Mouse (Mus musculus) olfactory bulb, adult 2 months (tissue): Measurements from ENCODE around the gene Ramp2. TPM values are rescaled to one million over a fixed set of nuclear protein-coding genes. Genes with fewer than 3 reads are reported as not detected.
A peak's percentile ranks its signal among the peaks of the same experiment; 100 is the strongest.

Source experiments
- H3K27ac ChIP-seq: fragments of 200-500 bp; 2 replicates; pipeline ENCODE4 v1.5.1; 2012; ENCODE audit warnings: low read depth, low read length; ENCODE audit not compliant: insufficient read depth
- H3K4me1 ChIP-seq: fragments of 200-500 bp; 2 replicates; pipeline ENCODE4 v1.6.1; 2012; ENCODE audit warnings: low read length; ENCODE audit not compliant: control insufficient read depth, insufficient read depth
- H3K4me3 ChIP-seq: fragments of 200-500 bp; 2 replicates; pipeline ENCODE4 v1.5.1; 2012; ENCODE audit warnings: mild to moderate bottlenecking, low read depth, low read length, moderate library complexity; ENCODE audit not compliant: insufficient read depth
- CTCF ChIP-seq: fragments of 200-500 bp; IDR thresholded peaks from 2 replicates; pipeline ENCODE4 v1.5.1; 2012; ENCODE audit warnings: low read depth, mild to moderate bottlenecking, low read length, moderate library complexity; ENCODE audit not compliant: insufficient read depth
- POLR2A ChIP-seq: fragments of 200-500 bp; IDR thresholded peaks from 2 replicates; pipeline ENCODE4 v1.6.1; 2012; ENCODE audit warnings: mild to moderate bottlenecking, low read depth, low read length, moderate library complexity; ENCODE audit not compliant: insufficient read depth
- WGBS: fragments of 180-500 bp; shearing (Covaris S2); methylation state at CpG from one replicate; pipeline ENCODE4 v1.1.7; 2018; 5-methylcytosine and 5-hydroxymethylcytosine counted together
- polyA plus RNA-seq: library from polyadenylated mRNA; stranded (reverse); fragments of >200 nt; gene quantifications from 2 replicates; pipeline ENCODE4 v1.2.4, GENCODE M21; 2012; ENCODE audit warnings: low replicate concordance; ENCODE audit not compliant: missing spikeins, insufficient read depth, insufficient read length

Gene Ramp2
- polyA plus RNA-seq, 1 experiment: not detected

DNA sequence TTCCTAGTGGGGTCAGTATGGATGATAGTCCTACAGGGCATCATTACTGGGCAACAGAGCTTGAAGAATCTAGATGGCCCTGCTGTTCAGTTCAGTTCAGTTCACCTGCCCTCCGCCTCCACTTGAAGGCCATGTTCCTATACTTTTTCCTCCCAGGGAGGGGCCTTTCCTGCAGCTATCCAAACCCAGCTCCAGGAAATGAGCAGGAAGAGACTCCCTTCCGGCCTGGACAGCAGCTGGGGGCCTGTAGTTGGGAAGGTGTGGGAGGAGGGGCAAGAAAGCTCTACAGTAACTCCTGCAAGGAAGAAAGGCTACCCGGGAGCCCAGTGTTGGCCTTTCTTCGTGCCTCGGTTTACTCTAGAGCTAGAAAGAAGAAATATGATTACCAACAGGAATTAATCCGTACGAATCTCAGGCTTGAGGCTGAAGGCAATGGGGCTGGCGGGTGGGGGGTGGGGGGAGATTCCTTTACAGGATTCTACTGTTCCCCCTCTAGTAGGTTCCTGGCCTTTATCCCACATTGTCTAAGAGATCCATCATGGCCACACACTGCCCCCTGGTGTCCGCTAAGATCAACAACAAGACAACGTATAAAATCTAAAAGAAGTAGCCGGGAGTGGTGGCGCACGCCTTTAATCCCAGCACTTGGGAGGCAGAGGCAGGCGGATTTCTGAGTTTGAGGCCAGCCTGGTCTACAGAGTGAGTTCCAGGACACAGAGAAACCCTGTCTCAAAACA is 2.6 kb downstream of the Ramp2 start:
- peaks cover 8% of the 10 kb centered on the region for H3K4me1 ChIP-seq
- TF ChIP-seq POLR2A: no peak
- 0 out of 2 replicates have a peak, but pooled peaks have one; percentile 10 for TF ChIP-seq CTCF
- H3K4me3 ChIP-seq: no peak overlapping the region
- 34% methylated on average over 14 of the region's 14 CpGs for WGBS
- H3K27ac ChIP-seq: no peak overlapping the region

DNA sequence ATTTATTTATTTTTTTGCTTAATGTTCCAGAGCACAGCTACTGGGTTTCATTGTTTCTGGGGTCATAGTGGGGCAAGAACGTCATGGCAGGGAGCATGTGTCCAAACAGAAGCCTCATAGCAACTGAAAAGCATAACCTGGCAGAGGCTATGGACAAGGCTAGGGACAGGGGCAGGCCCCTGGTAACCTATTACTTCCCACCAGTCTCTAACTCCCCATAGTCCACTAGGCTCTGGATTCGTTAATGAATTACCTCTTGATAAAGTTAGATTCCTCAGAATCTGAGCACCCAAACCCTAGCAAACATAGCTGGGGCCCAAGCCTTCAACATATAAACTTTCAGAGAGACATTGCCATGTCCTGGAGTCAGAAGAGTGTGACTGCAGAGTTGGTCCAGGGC is 5.2 kb downstream of the Ramp2 start:
- Histone ChIP-seq H3K4me3 (no peak overlapping the region), H3K27ac (no peak overlapping the region), H3K4me1 (peaks cover 5% of the 10 kb centered on the region)
- no peak for TF ChIP-seq CTCF
- no peak for TF ChIP-seq POLR2A
- 72% methylated on average over 2 of the region's 2 CpGs for WGBS

DNA sequence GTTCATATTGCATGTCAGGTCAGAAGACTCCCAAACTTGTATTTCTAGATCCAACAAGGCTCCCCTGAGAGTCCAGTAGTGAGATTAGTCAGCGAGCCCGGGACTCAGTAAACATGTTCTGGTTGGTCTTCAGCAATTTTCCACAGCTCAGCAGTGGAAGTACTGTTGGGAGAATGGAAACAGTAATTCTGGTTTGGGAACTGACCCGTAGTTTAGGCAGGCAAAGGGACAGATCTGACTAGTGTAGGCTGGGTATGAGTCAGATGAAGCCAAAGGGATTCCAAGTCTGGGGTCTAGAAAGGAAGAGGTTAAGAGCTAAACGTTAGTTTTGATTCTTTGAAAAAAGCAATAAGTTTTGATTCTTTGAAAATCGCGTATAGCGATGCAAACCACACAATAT is 7.1 kb downstream of the Ramp2 start:
- WGBS: 4% methylated on average over 7 of the region's 7 CpGs

DNA sequence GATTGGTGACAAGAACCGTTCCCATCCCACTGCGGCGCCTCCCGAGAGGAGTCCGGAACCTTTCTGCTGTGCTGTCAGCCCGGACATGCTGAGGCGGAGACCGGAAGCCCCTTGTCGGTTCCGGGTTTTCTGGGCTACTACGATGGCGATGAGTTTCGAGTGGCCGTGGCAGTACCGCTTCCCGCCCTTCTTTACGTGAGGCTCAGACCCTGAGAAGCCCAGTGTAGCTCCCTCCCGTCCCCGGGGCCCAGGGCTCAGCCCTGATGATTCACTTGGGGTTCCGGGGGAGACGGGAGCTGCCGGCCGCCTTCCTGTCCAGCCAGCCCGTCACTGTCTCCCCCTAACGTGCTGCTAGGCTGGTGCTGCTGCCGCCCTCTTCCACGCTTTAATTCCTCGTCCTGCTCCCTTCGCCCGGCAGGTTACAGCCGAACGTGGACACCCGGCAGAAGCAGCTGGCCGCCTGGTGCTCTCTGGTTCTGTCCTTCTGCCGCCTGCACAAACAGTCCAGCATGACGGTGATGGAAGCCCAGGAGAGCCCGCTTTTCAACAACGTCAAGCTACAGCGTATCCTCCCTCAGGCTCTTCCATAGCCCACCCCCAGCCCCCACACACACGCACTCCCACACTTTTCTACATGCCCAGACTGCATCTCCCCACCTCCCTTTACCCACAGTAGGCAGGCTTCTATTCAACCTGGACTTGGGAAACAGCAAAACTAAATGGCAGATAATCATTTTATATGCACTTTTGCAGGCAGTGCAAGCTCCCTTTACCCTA is 8.0 kb downstream of the Ramp2 start, which contains the start of gene Vps25:
Gene Vps25, plus strand, starts transcription at position 95 of the 777 bp plus-strand sequence.
- Histone ChIP-seq H3K27ac (peak within 1 kb of the TSS; percentile 81), H3K4me1 (peaks cover 2% of the 10 kb centered on the region; the same call in 1 of the 2 replicates), H3K4me3 (peak within 1 kb of the TSS; percentile 96)
- WGBS: 0% methylated on average over 40 of the region's 40 CpGs
- TF ChIP-seq POLR2A: peak; percentile 75
- TF ChIP-seq CTCF: no peak

More for the DNA sequence above, 7.1 kb downstream of the Ramp2 start:
- Histone ChIP-seq H3K4me1 (no peaks in the 10 kb centered on the region; the same call in 1 of the 2 replicates), H3K27ac (peak overlapping the region; percentile 4; the same call in 1 of the 2 replicates), H3K4me3 (peak overlapping the region; percentile 96; the same call in 1 of the 2 replicates)
- TF ChIP-seq POLR2A (no peak), CTCF (no peak)

DNA sequence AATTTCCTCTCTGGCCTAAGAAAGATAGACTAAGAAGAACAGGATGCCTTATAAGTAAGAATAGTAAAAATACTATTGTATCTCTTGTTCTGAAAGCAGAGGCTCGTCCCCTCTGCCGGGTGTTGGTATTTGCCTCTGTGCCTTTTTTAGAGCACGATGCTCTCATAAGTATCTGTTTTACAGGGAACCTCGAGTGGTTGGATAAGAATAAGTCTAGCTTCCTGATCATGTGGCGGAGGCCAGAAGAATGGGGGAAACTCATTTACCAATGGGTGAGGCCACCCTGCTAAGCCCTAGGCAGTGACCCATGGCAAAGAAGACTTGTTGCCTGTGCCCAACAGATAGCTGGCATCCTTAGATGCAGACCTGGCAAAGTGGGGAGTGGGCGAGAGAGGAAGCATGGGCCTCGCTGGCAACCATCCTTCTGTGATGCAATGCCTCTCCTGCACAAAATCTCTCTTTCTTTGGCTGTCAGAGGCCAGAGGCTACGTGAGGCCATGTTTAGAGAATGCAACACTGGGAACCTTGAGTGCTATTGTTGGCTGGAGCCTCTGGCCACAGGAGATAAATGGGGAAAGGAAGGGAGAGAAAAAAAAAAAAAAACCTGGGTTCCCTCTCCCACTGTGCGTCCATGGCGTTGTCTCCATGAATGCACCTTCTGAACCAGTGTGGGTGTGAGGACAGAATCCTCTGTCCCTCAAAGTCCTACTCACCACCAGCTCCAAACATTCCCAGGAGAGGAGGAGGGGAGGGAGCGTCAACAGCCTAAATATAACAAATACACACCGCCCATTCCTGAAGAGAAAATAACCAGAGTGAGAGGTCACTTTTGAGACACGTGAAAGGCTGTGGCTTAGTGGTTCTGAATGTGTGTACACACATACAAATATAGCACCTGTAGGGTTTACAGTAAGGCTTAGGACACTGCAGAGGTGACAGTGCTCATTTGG is 10.3 kb downstream of the Ramp2 start:
- TF ChIP-seq CTCF (no peak), POLR2A (no peak)
- H3K4me3 ChIP-seq: no peak overlapping the region
- 84% methylated on average over 13 of the region's 13 CpGs for WGBS

DNA sequence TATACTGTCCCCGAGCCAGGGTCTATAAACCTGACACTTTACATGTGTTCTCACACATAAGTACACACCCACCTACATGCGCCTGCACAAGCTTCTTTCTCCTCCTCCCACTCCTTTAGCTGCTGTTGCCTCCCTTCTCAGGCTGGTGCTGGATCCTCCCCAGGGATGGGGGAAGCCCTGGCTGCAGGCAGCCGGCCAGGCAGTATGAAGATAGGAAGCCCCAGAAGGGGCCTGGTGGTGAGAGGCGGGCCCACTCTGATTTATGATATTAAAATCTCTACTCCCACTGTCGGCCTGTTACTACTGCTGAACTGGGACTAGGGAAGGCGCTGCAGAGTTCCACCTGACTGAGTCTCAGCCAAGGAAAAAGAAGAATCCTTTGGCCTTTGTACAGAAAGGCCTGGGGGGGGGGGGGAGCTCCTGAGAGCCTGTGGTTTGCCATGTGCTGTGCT is 13.5 kb downstream of the Ramp2 start:
- Histone ChIP-seq H3K4me3 (no peak overlapping the region), H3K4me1 (peaks cover 35% of the 10 kb centered on the region), H3K27ac (no peak overlapping the region)
- TF ChIP-seq POLR2A: no peak
- TF ChIP-seq CTCF: no peak
- WGBS: 39% methylated on average over 6 of the region's 6 CpGs

More for the DNA sequence above, 10.3 kb downstream of the Ramp2 start:
- Histone ChIP-seq H3K27ac (no peak overlapping the region), H3K4me1 (peaks cover 22% of the 10 kb centered on the region)

DNA sequence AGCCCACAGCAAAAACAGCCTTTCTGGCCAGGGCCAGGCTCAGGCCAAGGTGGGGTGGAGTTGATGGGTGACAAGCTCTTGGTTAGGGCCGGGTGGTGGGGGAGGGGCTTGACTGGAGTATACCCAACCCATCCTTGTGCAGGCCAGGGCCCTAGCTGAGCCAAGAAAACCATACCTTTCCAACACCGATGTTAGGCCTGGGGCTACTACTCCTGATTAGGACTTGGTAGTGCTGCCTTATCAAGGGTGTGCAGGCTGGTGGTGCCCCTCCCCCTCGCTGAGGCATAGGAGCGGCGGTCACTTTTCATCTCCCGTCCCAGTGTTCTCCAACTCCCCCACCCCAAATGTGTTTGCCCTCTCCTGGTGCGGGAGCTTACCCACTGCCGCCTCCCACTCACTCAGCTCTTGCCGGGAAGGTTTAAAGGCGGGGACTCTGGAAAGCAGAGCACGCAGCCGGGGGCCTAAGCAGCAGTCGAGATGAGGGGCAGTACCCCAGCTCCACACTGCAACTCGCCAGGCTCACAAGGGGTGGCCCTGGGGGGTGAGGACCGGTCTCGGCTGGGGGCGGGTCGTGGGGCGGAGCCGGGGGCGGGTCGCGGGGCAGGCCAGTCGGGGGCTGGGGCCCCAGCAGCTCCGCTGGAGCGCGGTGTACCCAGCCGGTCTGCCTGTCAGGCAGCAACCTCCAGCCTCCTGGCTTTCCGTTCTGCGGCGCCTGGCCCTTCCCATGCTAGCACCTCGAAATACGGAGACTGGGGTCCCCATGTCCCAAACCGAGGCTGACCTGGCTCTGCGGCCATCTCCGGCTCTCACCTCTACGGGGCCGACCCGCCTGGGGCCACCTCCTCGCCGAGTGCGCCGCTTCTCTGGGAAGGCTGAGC is 14.4 kb downstream of the Ramp2 start, which contains the start of gene Wnk4:
Gene Wnk4, plus strand, starts transcription at position 620 of the 878 bp plus-strand sequence.
- TF ChIP-seq CTCF (no peak), POLR2A (0 out of 2 replicates have a peak, but pooled peaks have one; percentile 20)
- H3K4me1 ChIP-seq: peaks cover 40% of the 10 kb centered on the region
- 1% methylated on average over 43 of the region's 43 CpGs for WGBS
- H3K4me3 ChIP-seq: peak within 1 kb of the TSS; percentile 54
- H3K27ac ChIP-seq: no peak within 1 kb of the TSS

DNA sequence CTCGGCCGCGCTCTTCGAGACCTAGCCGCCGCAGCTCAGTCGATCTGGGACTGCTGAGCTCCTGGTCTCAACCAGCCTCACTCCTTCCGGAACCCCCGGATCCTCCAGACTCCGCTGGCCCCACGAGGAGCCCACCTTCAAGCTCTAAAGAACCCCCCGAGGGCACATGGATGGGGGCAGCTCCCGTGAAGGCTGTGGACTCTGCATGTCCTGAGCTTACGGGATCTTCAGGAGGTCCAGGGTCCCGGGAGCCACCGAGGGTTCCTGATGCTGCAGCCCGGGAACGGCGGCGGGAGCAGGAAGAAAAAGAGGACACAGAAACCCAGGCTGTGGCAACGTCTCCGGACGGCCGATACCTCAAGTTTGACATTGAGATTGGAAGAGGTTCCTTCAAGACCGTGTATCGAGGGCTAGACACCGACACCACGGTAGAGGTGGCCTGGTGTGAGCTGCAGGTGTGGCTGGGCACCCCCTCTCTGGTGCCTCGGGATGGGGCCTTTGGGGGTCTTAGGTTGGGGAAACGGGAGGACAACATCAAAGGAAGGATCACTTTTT is 15.1 kb downstream of the Ramp2 start:
- WGBS: 4% methylated on average over 30 of the region's 30 CpGs
- no peak for TF ChIP-seq POLR2A
- no peak for TF ChIP-seq CTCF
- no peak overlapping the region for H3K27ac ChIP-seq
- peak overlapping the region; percentile 54 for H3K4me3 ChIP-seq
- peaks cover 43% of the 10 kb centered on the region for H3K4me1 ChIP-seq
